Mouse (Mus musculus) C2C12 (cell line): ENCODE measurements around the gene Rasl11b. TPM values are rescaled to one million over a fixed set of nuclear protein-coding genes. Genes with fewer than 3 reads are reported as not detected.

ENCODE experiments used
- H3K27me3 ChIP-seq: one replicate; pipeline ENCODE4 v1.6.1; 2011; ENCODE audit not compliant: control insufficient read depth, insufficient read depth, insufficient read length
- H3K36me3 ChIP-seq: one replicate; pipeline ENCODE4 v1.6.1; 2011; ENCODE audit not compliant: control insufficient read depth, insufficient read depth
- H3K4me3 ChIP-seq: one replicate; pipeline ENCODE4 v1.5.1; 2011; ENCODE audit warnings: mild to moderate bottlenecking, control low read depth; ENCODE audit not compliant: poor library complexity, insufficient read depth, severe bottlenecking
- H3K79me2 ChIP-seq: one replicate; pipeline ENCODE4 v1.6.1; 2011; ENCODE audit not compliant: control insufficient read depth, insufficient read depth
- H3K79me3 ChIP-seq: one replicate; pipeline ENCODE4 v1.6.1; 2011; ENCODE audit warnings: low read depth, control low read depth
- H3ac ChIP-seq: one replicate; pipeline ENCODE3; 2011; ENCODE audit warnings: low read depth; ENCODE audit not compliant: control insufficient read depth, insufficient read length
- CEBPB ChIP-seq: IDR thresholded peaks from one replicate; pipeline ENCODE4 v1.6.1; 2011; ENCODE audit warnings: low read depth, mild to moderate bottlenecking, control low read depth, moderate library complexity
- CTCF ChIP-seq: IDR thresholded peaks from one replicate; pipeline ENCODE4 v1.5.1; 2011; ENCODE audit not compliant: control insufficient read depth, insufficient read depth, insufficient read length
- FOSL1 ChIP-seq: IDR thresholded peaks from one replicate; pipeline ENCODE4 v1.8.0; 2011; ENCODE audit warnings: mild to moderate bottlenecking, low read length; ENCODE audit not compliant: poor library complexity, insufficient read depth, severe bottlenecking
- MAX ChIP-seq: IDR thresholded peaks from one replicate; pipeline ENCODE4 v1.6.1; 2011; ENCODE audit warnings: mild to moderate bottlenecking, control low read depth
- MYOD1 ChIP-seq: IDR thresholded peaks from one replicate; pipeline ENCODE4 v1.6.1; 2011; ENCODE audit warnings: low read depth; ENCODE audit not compliant: control insufficient read depth, insufficient read length
- MYOG ChIP-seq: IDR thresholded peaks from one replicate; pipeline ENCODE4 v1.6.1; 2011; ENCODE audit not compliant: control insufficient read depth, insufficient read length; ENCODE audit errors: extremely low read depth
- USF1 ChIP-seq: IDR thresholded peaks from one replicate; pipeline ENCODE4 v1.6.1; 2011; ENCODE audit warnings: low read depth, mild to moderate bottlenecking, control low read depth, moderate library complexity
- polyA plus RNA-seq: library from polyadenylated mRNA; unstranded; fragments of >200 nt; fragmentation: generic; extraction: Trizol; gene quantifications from one replicate; pipeline ENCODE4 v1.2.1, GENCODE M21; 2012; ENCODE audit warnings: missing spikeins

Rasl11b gene
- polyA plus RNA-seq, 1 experiment = 4.8 TPM

DNA sequence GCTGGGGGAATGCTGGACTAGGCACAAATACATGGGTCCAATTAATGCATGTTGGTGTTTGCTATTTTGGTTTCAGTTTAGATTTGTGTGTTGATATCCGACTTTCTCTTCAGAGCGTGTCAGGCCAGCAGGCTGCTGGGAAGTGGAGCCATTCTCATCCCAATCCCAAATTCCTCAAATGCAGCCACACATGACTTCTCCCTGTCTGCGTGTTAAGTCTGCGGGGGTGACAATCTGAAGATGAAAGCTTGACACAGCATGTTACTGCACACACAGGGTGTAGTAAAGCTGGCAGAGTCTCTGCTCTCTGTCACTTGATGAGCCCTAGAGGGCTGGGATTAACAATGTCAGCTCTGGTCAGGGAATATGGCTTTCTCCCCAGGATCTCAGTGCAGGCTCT, 20.0 kb downstream of the Rasl11b start:
- Histone ChIP-seq H3K4me3 (no peak overlapping the region), H3K27me3 (no peaks in the 10 kb centered on the region), H3K79me2 (no peaks in the 10 kb centered on the region), H3K79me3 (no peaks in the 10 kb centered on the region), H3K36me3 (no peaks in the 10 kb centered on the region), H3ac (no peak overlapping the region)
- no peak for TF ChIP-seq MYOG
- TF ChIP-seq CTCF = no peak
- no peak for TF ChIP-seq MAX
- no peak for TF ChIP-seq CEBPB
- no peak for TF ChIP-seq FOSL1
- no peak for TF ChIP-seq MYOD1
- TF ChIP-seq USF1 = no peak

- no peaks in the 10 kb centered on the region for H3K36me3 ChIP-seq
Observed at GRCm38 (mm10) chr5:74218524-74218923, 23.4 kb downstream of the Rasl11b start.

GRCm38 (mm10) chr5:74222626-74223025, 27.5 kb downstream of the Rasl11b start:
- Histone ChIP-seq H3K36me3 (no peaks in the 10 kb centered on the region), H3K79me2 (no peaks in the 10 kb centered on the region), H3K4me3 (no peak overlapping the region), H3K27me3 (no peaks in the 10 kb centered on the region), H3ac (no peak overlapping the region), H3K79me3 (no peaks in the 10 kb centered on the region)
- TF ChIP-seq MYOG = no peak
- no peak for TF ChIP-seq USF1
- no peak for TF ChIP-seq MYOD1
- no peak for TF ChIP-seq CEBPB
- no peak for TF ChIP-seq FOSL1
- no peak for TF ChIP-seq MAX
- TF ChIP-seq CTCF = no peak

More at GRCm38 (mm10) chr5:74218524-74218923, 23.4 kb downstream of the Rasl11b start:
- no peaks in the 10 kb centered on the region for H3K79me3 ChIP-seq
- no peak overlapping the region for H3ac ChIP-seq
- no peak overlapping the region for H3K4me3 ChIP-seq
- no peaks in the 10 kb centered on the region for H3K27me3 ChIP-seq
- TF ChIP-seq MYOD1 = no peak
- no peak for TF ChIP-seq CEBPB
- TF ChIP-seq CTCF = no peak
- no peak for TF ChIP-seq FOSL1
- TF ChIP-seq MAX = no peak
- no peak for TF ChIP-seq USF1
- TF ChIP-seq MYOG = no peak
- no peaks in the 10 kb centered on the region for H3K79me2 ChIP-seq

DNA sequence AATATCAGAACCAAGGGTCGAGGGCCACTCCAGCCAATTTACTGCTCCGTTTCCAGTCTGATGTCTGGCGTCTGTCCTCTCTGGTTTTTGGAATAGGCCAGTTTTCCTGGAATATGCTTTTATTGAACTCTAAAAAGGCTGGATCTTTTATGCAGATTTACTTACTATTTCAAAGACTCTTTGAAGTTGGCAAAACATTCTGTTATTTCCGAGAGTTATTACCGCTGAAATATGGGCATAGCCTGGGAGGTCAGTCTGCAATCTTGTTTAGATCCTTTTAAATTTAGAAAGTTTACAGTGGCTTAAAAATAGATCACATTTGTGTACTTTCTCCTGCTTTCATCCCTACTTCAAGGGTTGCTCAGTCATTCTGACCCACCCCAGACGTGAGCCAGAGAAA, 29.4 kb downstream of the Rasl11b start:
- H3ac ChIP-seq = no peak overlapping the region
- H3K27me3 ChIP-seq = no peaks in the 10 kb centered on the region
- H3K36me3 ChIP-seq = no peaks in the 10 kb centered on the region
- no peak for TF ChIP-seq USF1
- TF ChIP-seq MYOG = no peak
- no peak for TF ChIP-seq CTCF
- no peak for TF ChIP-seq FOSL1
- TF ChIP-seq CEBPB = no peak
- TF ChIP-seq MYOD1 = no peak
- H3K79me2 ChIP-seq = no peaks in the 10 kb centered on the region
- H3K79me3 ChIP-seq = no peaks in the 10 kb centered on the region
- no peak overlapping the region for H3K4me3 ChIP-seq

DNA sequence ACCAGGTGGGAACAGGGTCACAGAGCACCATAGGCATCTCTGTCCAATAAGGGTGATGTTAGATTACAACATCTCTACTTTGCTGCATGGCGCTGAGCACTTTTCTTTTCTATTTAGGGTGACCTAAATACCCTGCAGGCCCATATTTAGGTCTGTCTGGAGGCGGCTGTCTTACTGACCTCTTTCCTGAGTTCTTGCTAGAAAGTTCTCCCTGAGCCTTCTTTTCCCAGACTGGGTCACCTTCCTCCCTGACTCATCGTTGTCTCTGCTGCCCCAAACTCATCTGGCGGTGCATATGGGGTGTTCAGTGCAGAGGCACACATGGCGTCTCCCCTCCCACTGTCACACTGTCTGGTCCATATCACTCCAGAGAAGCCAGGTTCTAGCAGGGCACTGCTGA, 31.1 kb downstream of the Rasl11b start:
- Histone ChIP-seq H3K36me3 (no peaks in the 10 kb centered on the region), H3K79me3 (no peaks in the 10 kb centered on the region), H3K27me3 (no peaks in the 10 kb centered on the region), H3K4me3 (no peak overlapping the region), H3ac (no peak overlapping the region), H3K79me2 (no peaks in the 10 kb centered on the region)
- TF ChIP-seq FOSL1 (no peak), CEBPB (no peak), MYOG (no peak), MYOD1 (no peak), CTCF (no peak), MAX (no peak), USF1 (no peak)

- H3K79me3 ChIP-seq = no peaks in the 10 kb centered on the region
- H3K36me3 ChIP-seq = no peaks in the 10 kb centered on the region
- H3K79me2 ChIP-seq = no peaks in the 10 kb centered on the region
- H3ac ChIP-seq = no peak overlapping the region
- TF ChIP-seq CTCF (no peak), CEBPB (no peak), MAX (no peak), FOSL1 (no peak), USF1 (no peak), MYOD1 (no peak), MYOG (no peak)
- no peaks in the 10 kb centered on the region for H3K27me3 ChIP-seq
- H3K4me3 ChIP-seq = no peak overlapping the region
Observed at GRCm38 (mm10) chr5:74227352-74227751, 32.3 kb downstream of the Rasl11b start.
